Mouse (Mus musculus): ENCODE measurements around the gene Cmtm3.

- TF ChIP-seq GATA1 (IDR thresholded peaks at IDR 0.05; ENCODE audit: low read length): no peak
- TF ChIP-seq TAL1 (IDR thresholded peaks at IDR 0.05; ENCODE audit: low read length): no peak
Observed at GRCm38 (mm10) chr8:104333786-104334185, 5.4 kb upstream of the Cmtm3 start.
